Mouse (Mus musculus): ENCODE data around the gene Chrdl2. TPM values are rescaled to one million over a fixed set of nuclear protein-coding genes. Genes with fewer than 3 reads are reported as not detected.

Gene Chrdl2
- polyA plus RNA-seq, 2 experiments, result 0.02 TPM; not detected in 1

GRCm38 (mm10) chr7:100036050-100036449 is 30.1 kb downstream of the Chrdl2 start:
- Histone ChIP-seq H3K9me3 (ENCODE audit: control insufficient read depth, low read length) (no peaks in the 10 kb centered on the region), H3K36me3 (replicated peaks; ENCODE audit: control insufficient read depth, insufficient read depth, low read depth) (no peaks in the 10 kb centered on the region), H3K27ac (no peak overlapping the region), H3K4me1 (replicated peaks; ENCODE audit: control insufficient read depth in 2 of 2, insufficient read depth in 2 of 2, low read length in 1 of 2) (no peaks in the 10 kb centered on the region), H3K4me3 (ENCODE audit: insufficient read depth in 1 of 2, low read depth in 2 of 2, low read length in 2 of 2) (no peak overlapping the region), H3K27me3 (ENCODE audit: control insufficient read depth, insufficient read depth, low read length) (no peaks in the 10 kb centered on the region), H3K4me2 (ENCODE audit: low read depth) (no peak overlapping the region), H3K9ac (replicated peaks) (no peak overlapping the region)
- 61% methylated on average over 7 of the region's 7 CpGs for WGBS (ENCODE audit: insufficient replicate concordance)
- ATAC-seq (ENCODE audit: insufficient read depth) (no peak), DNase-seq (ENCODE audit: low read depth in 3 of 3, low spot score in 3 of 3) (no peak)
- TF ChIP-seq CTCF (IDR thresholded peaks at IDR 0.05; ENCODE audit: low read depth) (no peak), EP300 (IDR thresholded peaks at IDR 0.05; ENCODE audit: low read depth) (no peak)

DNA sequence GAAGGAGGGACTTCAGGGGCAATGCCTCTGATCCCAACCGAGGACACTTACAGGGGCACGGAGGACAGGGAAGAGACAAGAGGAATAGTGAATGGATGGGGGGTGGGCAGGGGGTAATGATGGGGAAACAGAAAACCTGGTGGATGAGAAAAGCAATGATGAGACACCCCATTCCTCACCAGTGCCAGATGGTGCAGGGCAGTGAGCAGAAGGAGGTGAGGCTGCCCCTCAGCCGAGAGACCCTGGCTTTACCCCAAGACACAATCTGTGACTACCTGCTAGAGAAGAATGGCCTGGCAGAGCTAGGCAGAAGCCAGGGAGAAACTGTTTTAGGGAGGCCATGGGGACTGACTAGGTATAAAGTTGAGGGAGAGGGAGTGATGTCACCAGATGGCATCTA is 30.5 kb downstream of the Chrdl2 start:
- no peak overlapping the region for H3K4me3 ChIP-seq (ENCODE audit: insufficient read depth in 1 of 2, low read depth in 2 of 2, low read length in 2 of 2)
- H3K36me3 ChIP-seq (replicated peaks; ENCODE audit: control insufficient read depth, insufficient read depth, low read depth), result no peaks in the 10 kb centered on the region
- no peak for DNase-seq (ENCODE audit: low read depth in 3 of 3, low spot score in 3 of 3)
- H3K4me1 ChIP-seq (replicated peaks; ENCODE audit: control insufficient read depth in 2 of 2, insufficient read depth in 2 of 2, low read length in 1 of 2), result no peaks in the 10 kb centered on the region
- no peak for TF ChIP-seq CTCF (IDR thresholded peaks at IDR 0.05; ENCODE audit: low read depth)
- no peak overlapping the region for H3K27ac ChIP-seq
- no peaks in the 10 kb centered on the region for H3K9me3 ChIP-seq (ENCODE audit: control insufficient read depth, low read length)
- no peak overlapping the region for H3K4me2 ChIP-seq (ENCODE audit: low read depth)
- H3K9ac ChIP-seq (replicated peaks), result no peak overlapping the region
- 70% methylated on average over 3 of the region's 3 CpGs for WGBS (ENCODE audit: insufficient replicate concordance)
- no peak for ATAC-seq (ENCODE audit: insufficient read depth)
- no peaks in the 10 kb centered on the region for H3K27me3 ChIP-seq (ENCODE audit: control insufficient read depth, insufficient read depth, low read length)

- DNase-seq (ENCODE audit: low read depth in 3 of 3, low spot score in 3 of 3) (no peak), ATAC-seq (ENCODE audit: insufficient read depth) (no peak)
- Histone ChIP-seq H3K4me1 (replicated peaks; ENCODE audit: control insufficient read depth in 2 of 2, insufficient read depth in 2 of 2, low read length in 1 of 2) (no peaks in the 10 kb centered on the region), H3K9me3 (ENCODE audit: control insufficient read depth, low read length) (no peaks in the 10 kb centered on the region), H3K27me3 (ENCODE audit: control insufficient read depth, insufficient read depth, low read length) (no peaks in the 10 kb centered on the region; the same call in 1 of the 2 replicates), H3K4me3 (ENCODE audit: insufficient read depth in 1 of 2, low read depth in 2 of 2, low read length in 2 of 2) (no peak overlapping the region), H3K9ac (replicated peaks) (no peak overlapping the region), H3K4me2 (ENCODE audit: low read depth) (no peak overlapping the region), H3K27ac (no peak overlapping the region), H3K36me3 (replicated peaks; ENCODE audit: control insufficient read depth, insufficient read depth, low read depth) (no peaks in the 10 kb centered on the region)
- WGBS (ENCODE audit: insufficient replicate concordance), result 15% methylated on average over 31 of the region's 31 CpGs
- no peak for TF ChIP-seq CTCF (IDR thresholded peaks at IDR 0.05; ENCODE audit: low read depth)
- no peak for TF ChIP-seq EP300 (IDR thresholded peaks at IDR 0.05; ENCODE audit: low read depth)
These were observed 36.1 kb downstream of the Chrdl2 start for GRCm38 (mm10) chr7:100042120-100042519.

- H3K27me3 ChIP-seq (ENCODE audit: control insufficient read depth, insufficient read depth, low read length), result no peaks in the 10 kb centered on the region; the same call in 1 of the 2 replicates
- no peak for TF ChIP-seq EP300 (IDR thresholded peaks at IDR 0.05; ENCODE audit: low read depth)
- TF ChIP-seq CTCF (IDR thresholded peaks at IDR 0.05; ENCODE audit: low read depth), result no peak
- DNase-seq (ENCODE audit: low read depth in 3 of 3, low spot score in 3 of 3), result no peak
- 66% methylated on average over 5 of the region's 5 CpGs for WGBS (ENCODE audit: insufficient replicate concordance)
- no peak overlapping the region for H3K4me2 ChIP-seq (ENCODE audit: low read depth)
- no peaks in the 10 kb centered on the region for H3K36me3 ChIP-seq (replicated peaks; ENCODE audit: control insufficient read depth, insufficient read depth, low read depth)
- H3K9ac ChIP-seq (replicated peaks), result no peak overlapping the region
- ATAC-seq (ENCODE audit: insufficient read depth), result no peak
- H3K27ac ChIP-seq, result no peak overlapping the region
- no peaks in the 10 kb centered on the region for H3K9me3 ChIP-seq (ENCODE audit: control insufficient read depth, low read length)
- no peak overlapping the region for H3K4me3 ChIP-seq (ENCODE audit: insufficient read depth in 1 of 2, low read depth in 2 of 2, low read length in 2 of 2)
- H3K4me1 ChIP-seq (replicated peaks; ENCODE audit: control insufficient read depth in 2 of 2, insufficient read depth in 2 of 2, low read length in 1 of 2), result no peaks in the 10 kb centered on the region
These were observed 37.1 kb downstream of the Chrdl2 start for GRCm38 (mm10) chr7:100043096-100043495.

- no peaks in the 10 kb centered on the region for H3K4me1 ChIP-seq (replicated peaks; ENCODE audit: control insufficient read depth in 2 of 2, insufficient read depth in 2 of 2, low read length in 1 of 2)
- no peak overlapping the region for H3K9ac ChIP-seq (replicated peaks)
- no peak overlapping the region for H3K4me3 ChIP-seq (ENCODE audit: insufficient read depth in 1 of 2, low read depth in 2 of 2, low read length in 2 of 2)
- no peak overlapping the region for H3K27ac ChIP-seq
- no peak overlapping the region for H3K4me2 ChIP-seq (ENCODE audit: low read depth)
- no peaks in the 10 kb centered on the region; the same call in 1 of the 2 replicates for H3K27me3 ChIP-seq (ENCODE audit: control insufficient read depth, insufficient read depth, low read length)
- ATAC-seq (ENCODE audit: insufficient read depth) (no peak), DNase-seq (ENCODE audit: low read depth in 3 of 3, low spot score in 3 of 3) (no peak)
- no peak for TF ChIP-seq EP300 (IDR thresholded peaks at IDR 0.05; ENCODE audit: low read depth)
- no peak for TF ChIP-seq CTCF (IDR thresholded peaks at IDR 0.05; ENCODE audit: low read depth)
- 37% methylated on average over 4 of the region's 4 CpGs for WGBS (ENCODE audit: insufficient replicate concordance)
- no peaks in the 10 kb centered on the region for H3K36me3 ChIP-seq (replicated peaks; ENCODE audit: control insufficient read depth, insufficient read depth, low read depth)
- H3K9me3 ChIP-seq (ENCODE audit: control insufficient read depth, low read length), result no peaks in the 10 kb centered on the region
These were observed 37.6 kb downstream of the Chrdl2 start for GRCm38 (mm10) chr7:100043605-100044031.

Measured in liver, embryonic 14.5 days (tissue).